Mouse (Mus musculus) mouse trophoblast stem cell (cell line): ENCODE results near the gene Atp8b4.

Experiments used
- in situ Hi-C, 2 experiments: fragments of 300-500 bp; cut with MseI, MboI; formaldehyde crosslinking; loops; 2 replicates in 1 of 2; 3 replicates in 1 of 2; pipeline ENCODE4 v1.15.1; 2025

Atp8b4 gene

DNA sequence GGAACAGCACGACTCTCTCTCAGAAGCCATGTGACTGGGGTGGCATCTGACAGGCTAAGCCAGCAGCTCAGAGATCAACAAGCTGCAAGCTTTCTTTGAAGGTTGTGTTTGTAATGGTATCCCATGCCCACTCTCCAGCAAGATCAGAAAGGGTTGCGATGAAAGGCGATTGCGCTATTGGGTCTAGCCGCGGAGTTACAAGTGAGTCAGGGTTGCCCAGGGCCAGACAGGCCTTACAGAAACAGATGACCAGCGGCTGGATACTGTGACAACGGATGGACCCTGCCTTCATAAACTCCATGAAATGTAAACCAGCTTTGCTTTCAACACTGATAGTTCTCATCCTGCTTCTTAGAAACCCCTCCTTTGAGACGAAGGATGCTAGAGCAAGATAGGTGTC, 66.2 kb downstream of the Atp8b4 start:
- in situ Hi-C loops, result no loop called here

DNA sequence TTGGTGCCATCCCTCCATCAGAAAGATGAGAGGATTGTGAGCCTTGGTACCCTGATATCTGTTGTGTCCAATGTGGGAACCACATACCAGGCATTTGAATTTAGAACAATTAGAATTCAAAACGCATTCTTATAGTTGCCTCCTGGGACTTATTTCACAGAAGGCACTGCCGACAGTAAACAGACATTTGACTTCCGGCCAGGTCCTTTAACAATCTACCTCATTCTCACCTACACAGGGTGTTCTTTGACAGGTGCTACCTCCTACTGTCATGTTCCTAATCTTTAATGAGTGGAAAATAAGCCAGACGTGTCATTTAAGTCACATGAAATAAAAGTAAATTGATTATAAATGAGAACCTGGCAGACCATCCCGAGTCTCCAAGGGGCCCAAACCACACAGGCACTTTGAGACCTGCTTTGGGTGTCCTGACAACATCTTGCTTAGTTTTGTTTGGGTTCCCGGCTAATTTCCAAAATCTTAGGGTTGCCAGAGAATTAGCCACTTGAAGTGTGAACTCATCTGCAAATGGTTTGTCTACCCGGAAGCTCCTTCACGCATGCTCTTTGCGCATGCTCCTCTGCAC, 67.9 kb downstream of the Atp8b4 start:
- in situ Hi-C loops, result no loop called here

DNA sequence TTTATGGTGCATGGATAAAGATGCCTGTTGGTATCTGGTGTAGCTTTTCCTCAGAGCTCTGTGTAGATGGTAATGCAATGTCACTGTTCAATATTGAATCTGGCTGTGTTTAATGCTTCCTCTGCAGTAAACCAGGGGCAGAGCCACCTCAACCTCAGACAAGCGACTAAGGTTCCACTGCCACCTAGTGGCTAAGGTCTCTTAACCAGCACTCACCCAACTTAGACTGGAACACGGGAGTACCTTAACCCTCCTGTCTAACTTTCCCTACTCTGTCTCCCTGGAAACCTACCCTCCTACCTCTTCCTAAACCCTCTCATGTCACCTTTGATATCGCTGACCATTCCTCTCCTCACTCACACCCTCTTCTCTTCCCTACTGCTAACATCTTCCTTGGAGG, 71.2 kb downstream of the Atp8b4 start:
- in situ Hi-C loops, result no loop called here

DNA sequence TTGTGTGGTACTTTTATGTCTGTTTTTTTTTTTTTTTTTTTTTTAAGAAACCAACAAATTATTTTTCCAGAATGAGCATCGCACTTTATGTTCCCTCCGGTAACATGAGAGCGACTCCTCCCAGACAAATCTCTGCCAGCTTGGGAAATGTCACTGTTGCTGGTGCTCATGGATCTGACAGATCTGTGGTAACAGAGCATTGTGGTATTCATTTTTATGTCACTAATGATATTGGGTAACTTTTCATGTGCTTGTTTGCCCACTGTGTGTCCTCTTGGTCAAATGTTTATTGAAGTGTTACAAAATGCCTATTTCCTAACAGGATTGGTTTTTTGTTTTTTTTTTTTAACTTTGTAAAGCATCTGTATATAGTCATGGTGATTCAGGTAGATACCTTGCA, 75.3 kb downstream of the Atp8b4 start:
- in situ Hi-C loops, result no loop called here

DNA sequence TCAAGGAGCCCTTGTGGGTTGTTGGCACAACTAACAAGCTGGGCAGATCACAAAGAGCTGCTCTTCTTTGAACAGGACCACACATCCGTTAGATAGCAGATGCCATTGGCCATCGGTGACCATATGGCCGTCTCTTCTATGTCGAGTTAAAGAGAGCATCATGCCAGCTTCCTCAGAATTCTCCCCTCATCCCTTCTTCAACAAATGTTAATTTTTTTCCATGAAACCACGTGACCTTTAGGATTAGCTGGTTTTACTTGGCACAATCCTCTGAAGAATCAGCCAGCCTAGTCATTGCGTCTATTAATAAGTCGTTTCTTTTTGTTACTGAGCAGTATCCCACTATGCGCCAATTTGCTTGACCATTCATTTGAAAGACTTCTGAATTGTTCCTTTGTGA, 75.8 kb downstream of the Atp8b4 start:
- in situ Hi-C loops, result no loop called here

DNA sequence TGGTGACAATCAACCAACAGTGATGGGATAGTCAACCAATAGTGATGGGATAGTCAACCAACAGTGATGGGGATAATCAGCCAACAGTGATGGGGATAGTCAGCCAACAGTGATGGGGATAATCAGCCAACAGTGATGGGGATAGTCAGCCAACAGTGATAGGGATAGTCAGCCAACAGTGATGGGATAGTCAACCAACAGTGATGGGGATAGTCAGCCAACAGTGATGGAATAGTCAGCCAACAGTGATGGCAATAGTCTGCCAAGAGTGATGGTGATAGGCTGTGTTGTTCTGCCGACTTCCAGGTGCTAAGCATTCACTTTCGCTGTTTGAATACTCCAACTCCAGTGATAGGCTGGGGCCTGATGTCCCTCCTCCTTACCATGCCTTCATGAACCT, 79.6 kb downstream of the Atp8b4 start:
- in situ Hi-C loops, result no loop called here

DNA sequence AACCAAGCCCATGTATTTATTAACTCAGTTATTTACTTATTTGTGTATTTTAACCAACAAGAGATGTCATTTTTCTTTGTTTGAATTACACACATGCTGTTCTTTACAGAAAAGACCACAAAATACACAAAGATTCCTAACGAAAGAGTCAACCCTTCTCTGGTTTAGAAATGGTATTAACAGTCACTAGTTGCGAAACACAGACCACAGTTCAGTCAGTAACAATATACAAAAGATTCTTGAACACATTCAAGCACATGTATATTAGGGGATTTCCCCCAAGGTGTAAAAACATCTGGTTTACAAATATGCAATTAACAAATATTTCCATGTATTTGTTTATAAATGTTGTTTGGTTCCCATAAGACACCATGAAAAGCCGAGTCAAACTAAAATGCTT, 81.6 kb downstream of the Atp8b4 start:
- in situ Hi-C loops, result no loop called here

DNA sequence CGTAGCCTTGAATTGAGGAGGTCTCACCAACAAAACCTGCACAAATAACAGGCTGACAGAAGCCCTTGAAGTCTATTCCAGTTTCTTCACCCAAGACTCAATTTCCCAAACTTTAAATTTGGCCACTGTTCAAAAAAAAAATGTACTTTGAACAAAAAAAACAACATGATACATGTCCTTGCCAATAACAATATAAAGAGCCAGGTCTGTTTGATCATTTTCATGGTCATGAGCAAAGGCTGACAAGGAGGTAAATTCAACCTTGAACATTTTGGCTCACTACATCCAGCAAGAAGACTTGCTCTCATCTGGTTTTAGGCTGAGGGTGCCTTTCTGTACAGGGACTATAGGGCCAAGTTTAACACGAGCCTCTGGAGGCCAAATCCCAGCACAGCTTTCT, 83.7 kb downstream of the Atp8b4 start:
- in situ Hi-C loops, result no loop called here

DNA sequence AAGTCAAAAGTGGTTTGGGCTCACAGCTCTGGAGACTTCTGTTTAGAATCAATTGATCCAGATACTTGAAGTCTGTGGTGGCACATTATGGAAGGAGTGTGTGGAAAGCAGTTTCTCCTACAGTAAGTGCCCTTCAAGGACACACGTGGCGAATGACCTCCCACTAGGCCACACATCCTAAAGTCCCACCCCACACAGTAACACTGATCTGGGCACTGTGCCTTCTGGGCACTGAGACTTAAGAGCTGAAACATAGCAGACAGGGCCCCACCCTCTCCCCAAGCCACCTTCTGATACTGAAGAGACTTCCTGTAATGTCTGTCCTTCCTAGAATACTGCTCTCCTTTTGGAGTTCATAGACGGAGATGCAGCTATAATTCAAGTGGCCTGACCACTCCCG, 84.5 kb downstream of the Atp8b4 start:
- in situ Hi-C loops, result no loop called here

DNA sequence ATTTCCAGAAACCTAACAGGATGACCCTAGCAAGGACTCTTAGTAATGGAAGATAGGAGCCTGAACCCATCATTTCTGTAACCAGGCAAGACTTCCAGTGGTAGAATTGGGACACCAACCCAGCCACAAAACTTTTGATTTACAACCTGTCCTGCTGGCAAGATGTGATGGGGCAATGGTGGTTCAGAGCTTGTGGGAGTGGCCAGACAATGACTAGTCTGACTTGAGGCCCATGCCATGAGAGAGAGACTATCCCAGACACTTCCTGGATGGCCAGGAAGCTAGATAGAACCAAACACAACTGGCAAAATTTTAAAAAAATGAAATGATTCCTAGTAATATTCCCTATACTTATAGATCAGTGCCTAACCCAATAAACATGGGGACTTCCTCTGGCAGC, 87.7 kb downstream of the Atp8b4 start:
- in situ Hi-C loops, result no loop called here

DNA sequence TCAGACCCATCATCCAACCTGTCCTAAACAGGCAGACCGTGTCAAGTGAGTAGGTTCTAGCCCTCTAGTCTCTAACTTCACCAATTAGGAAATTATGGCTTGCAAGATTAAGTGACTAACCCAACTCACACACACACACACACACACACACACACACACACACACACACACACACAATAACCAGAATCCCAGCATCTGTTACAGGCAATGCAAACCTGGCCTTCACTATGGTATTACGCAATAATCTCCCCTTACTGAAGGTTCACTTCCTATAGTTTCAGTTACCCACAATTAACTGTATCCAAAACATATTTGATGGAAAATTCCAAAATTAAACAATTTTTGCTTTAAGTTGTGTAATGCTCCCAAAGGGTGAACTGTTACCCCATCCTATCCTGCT, 101.0 kb downstream of the Atp8b4 start:
- in situ Hi-C loops, result no loop called here

DNA sequence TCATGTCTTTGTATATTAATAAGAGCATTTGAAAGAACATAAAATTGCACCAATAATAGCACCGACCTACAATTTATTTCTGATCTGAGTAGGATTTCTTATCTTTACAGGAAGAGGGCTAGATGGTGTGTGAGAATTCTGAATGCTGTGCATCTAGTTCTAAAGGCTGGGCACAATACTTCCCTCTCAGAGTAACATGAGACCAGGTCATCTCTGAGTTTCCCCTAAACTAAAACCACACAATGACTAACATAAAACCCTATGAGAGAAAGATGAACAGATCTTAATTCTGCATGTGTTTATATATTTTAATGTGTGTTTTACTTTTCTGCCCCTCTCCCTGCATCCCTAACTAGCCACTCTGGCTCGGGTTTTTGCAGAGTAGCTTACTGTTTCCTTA, 101.5 kb downstream of the Atp8b4 start:
- in situ Hi-C loops, result no loop called here

DNA sequence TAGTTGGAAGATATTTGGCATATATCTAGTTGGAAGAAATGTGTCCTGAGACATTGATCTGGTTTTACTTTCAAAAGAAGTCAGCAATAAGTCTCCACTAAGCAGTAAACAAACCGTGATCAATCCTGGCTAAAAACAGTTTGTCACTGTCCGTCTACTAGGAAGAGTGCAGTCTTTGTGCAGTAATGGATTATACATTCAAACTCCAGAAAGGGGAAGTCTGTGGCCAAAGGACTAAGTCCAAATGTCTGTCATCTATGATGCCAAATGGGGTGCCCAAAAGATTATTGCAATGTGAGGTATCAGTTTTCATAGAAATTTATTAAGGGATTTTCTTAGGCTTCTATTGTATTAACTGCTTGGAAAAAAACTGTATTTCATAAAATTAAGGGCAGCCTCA, 102.3 kb downstream of the Atp8b4 start:
- in situ Hi-C loops, result no loop called here

DNA sequence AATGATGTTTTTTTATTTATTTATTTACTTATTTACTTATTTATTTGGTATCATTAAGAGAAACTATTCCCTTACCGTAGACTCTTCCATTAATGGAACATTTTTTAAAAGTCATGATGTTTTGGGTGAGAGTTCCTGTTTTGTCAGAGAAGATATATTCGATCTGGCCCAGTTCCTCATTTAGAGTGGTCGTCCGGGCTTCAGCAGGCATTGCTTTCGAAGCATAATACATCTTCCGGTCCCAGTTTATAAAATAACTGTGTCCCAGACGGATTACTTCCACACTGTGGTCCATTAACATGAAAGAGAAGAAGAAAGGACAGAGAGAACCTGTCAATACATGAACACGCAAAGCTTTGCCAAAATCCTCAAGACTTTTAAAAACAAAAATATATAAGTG, 103.0 kb downstream of the Atp8b4 start:
- in situ Hi-C loops, result no loop called here

DNA sequence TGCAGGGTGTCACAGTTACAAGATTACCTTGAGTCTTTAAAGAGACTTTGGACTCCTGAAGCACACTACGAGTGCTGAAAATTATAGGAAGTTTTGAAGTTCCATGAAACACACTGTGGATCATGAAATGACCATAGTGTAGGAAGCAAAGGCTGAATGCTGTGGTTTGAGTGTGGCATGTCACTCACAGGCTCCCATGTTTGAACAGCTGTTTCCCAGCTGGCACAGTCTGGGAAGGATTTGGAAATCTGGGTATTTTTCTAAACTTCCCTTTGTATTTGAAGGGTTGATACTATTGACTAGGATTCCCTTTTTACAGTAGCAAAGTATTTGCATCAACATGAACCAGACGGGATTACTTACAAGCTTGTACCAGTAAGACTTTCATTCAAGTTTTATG, 105.5 kb downstream of the Atp8b4 start:
- in situ Hi-C loops, result no loop called here

DNA sequence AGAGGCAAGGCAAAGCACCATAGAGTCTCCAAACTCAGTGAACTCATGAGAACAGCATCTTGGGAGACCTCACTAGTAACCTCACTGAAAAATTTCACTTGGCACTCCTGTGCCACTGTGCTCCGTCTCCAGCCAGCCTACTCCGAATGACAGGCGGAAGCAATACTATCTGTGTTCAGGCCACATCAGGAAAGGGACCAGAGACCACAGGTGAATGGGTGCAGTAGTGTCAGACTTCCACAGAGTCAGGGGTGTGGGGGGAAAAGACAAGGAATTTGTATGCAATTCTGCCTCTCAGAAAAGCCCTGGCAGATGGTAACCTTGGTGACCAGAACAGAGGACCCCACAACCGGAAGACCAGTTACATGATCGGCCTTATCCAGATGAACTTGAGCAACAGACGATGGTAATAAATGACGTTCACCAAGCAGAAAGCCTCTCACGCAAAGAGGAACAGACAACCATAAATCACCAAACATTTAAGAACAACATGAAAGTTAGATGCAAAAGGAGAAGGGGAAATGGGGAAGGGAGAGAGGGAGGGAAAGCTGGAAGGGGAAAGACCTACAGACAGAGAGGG, 112.9 kb downstream of the Atp8b4 start:
- in situ Hi-C loops, result no loop called here

DNA sequence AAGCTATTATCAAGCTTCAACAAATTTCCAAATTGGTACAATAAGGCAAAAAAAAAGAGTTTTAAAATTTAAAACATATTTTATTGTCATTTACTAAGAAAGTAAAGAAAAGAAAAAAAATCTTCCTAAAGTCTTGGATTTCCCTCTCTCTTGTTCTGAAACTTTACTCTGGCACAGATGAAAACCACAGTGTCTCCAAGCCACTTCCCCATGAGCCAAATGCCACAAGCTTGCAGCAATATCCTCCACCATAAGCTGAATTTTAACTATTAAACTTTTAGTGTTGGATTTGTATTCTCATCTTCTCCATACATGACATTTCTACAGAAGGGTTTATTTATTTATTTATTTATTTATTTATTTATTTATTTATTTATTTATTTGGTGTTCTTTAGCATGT, 114.4 kb downstream of the Atp8b4 start:
- in situ Hi-C loops, result no loop called here

DNA sequence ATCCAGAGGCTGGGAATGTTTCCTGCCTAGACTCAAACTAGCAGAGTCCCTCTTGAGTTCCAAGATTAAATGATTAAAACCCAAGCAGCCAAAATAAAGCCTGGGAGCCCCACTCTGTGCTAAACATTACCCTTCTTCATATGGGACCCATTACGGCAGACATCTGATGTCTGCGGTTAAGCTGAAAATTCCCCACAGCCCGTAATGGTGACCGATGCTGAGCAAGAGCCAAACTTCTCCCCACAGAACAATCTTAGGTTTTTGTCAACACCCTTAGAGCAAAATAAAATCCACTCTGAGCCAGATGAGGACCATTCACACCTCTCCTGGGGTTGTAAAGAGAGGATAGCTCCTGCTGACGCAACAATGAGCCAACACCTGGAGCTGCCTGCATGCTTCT, 120.2 kb downstream of the Atp8b4 start:
- in situ Hi-C loops, result no loop called here

DNA sequence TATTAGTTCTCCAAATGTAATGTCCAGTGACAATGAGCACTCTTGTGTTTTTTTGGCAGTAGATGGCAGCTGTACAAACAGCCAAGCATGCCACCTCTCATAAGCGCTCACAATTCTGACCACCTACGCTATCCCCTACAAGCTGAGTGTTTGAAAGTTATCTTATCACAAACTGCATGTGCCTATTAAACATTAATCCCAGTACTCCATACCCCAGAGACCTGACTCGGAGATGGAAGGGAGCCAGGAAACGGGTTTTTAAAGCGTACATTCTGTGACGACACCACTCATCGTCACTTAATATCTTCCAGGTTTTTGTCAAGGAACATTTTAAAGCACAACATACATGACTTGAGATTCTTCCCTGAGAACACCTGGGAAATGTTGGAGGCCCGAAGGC, 128.8 kb downstream of the Atp8b4 start:
- in situ Hi-C loops, result loop anchor here in 1 of 2 experiments (25.0 kb wide), 1 partner anchor 484 kb away; no protein-coding TSS in a partner anchor

DNA sequence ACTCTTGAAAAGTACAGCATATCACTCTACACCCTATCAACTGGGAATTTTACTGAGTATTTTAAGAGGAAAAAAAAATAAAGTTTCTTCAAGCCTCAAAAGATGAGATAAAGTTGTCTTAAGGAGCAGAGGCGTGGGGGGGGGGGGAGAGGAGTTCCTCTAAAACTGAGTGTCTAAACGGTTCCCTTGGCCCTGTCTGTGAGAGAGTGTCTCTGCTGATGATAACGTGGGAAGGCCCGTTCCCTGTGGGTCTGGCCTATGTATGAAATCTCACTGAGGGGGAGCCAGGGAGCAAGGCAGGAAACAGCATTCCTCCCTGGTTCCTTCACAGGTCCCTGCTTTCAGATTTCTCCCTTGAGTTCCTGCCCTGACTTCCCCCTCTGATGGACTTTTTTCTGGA, 130.7 kb downstream of the Atp8b4 start:
- in situ Hi-C loops, result loop anchor here in 1 of 2 experiments (25.0 kb wide), 1 partner anchor 483 kb away; no protein-coding TSS in a partner anchor

DNA sequence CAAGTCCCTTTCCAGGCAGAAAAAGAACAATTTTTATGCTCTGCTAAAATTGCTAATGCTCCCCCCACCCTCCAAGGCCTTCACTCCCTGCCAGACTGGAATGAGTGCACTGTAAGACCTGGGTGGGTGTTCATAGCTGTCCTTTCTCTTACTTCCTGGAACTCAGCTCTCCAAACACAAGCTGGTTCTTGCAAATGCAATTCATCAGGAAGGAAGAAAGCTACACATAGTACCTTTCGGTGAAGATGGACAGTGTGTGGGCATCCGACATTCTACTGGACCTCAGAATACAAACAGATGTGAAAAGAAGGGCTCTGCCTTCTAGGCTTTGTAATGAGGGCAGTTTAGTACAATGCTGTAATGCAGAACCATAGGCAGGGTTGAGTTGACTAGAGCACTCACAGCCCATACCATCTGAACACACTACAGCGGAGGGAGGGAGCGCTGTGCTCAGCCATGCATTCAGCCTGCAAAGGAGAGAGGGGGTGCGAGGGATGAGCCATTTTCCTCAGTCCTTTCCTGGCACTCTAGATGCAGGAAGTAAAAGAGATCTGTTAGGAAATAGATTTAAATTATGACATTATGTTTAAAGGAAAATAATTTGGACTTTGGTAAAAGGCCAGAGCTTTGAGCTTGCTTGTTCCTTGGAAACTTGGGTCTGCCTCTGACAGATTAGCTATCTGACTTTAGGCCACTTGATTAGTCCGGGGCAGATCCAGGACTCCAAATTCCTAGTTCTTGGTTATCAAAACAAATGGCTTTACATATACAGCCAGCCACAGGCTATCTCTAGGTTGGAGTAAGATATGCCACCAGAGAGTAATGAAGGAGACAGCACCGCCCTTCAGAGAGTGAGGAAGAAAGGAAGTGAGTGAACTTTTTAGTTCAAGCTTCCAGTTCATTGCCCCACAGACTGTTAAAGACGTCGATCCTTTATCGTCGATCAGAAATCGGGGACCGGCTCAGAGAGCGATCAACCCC, 136.4 kb downstream of the Atp8b4 start:
- in situ Hi-C loops, result loop anchor here in 1 of 2 experiments (25.0 kb wide), 1 partner anchor 477 kb away; no protein-coding TSS in a partner anchor

DNA sequence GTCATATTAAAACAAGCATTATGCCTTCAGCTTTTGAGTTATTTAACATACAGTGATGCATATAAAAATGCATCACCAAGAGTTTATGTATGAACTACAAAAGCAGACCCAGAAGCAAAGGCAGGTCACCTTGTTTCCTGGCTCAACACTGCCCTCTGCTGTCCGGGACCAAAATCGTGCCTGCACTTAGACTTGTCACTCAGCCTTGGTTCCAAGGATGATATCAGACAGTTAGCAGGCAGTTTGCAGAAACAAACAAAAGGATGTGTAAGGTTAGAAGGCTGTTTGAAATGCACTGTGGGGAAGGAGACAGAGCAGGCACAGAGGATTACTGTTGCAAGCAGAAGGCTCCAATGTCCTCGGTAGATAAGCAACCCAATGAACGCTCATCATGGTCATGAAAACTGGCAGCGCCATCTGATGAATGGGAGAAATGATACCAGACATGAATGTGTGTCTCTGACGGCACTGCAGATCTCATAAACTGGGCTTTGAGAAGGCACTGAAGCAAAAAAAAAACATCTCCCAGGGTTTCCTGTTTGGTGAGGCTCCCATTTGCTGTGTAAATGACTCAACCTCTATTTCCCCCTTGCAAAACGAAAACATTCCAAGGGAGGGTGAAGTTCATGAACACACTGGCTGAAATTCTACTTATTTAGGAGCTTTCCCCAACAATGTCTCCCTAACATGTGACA, 137.3 kb downstream of the Atp8b4 start:
- in situ Hi-C loops, result loop anchor here in 1 of 2 experiments (25.0 kb wide), 1 partner anchor 476 kb away; no protein-coding TSS in a partner anchor
